Mouse (Mus musculus) MEL (cell line): ENCODE measurements at regions not wholly inside any gene's neighbourhood (a gene's known extent, or its start where the extent isn't known, plus 50 kb on each side); places are given as distances from the start of the nearest gene placed in this dataset.

ENCODE experiments used
- CHD2 ChIP-seq: IDR thresholded peaks from 2 replicates; pipeline ENCODE4 v1.6.1; 2011; ENCODE audit warnings: low read length, improper control_type of control experiment
- CTCF ChIP-seq, 3 experiments: IDR thresholded peaks in 2 of 3; conservative IDR thresholded peaks in 1 of 3; 2 replicates each; pipeline ENCODE4 v1.5.1; 2011 to 2012; ENCODE audit warnings: low read length in 3 of 3, low read depth in 2 of 3, mild to moderate bottlenecking in 2 of 3, improper control_type of control experiment in 1 of 3, inconsistent platforms in 1 of 3, mixed read lengths in 1 of 3, moderate library complexity in 1 of 3; ENCODE audit not compliant: control insufficient read depth in 1 of 3, insufficient read depth in 1 of 3, poor library complexity in 1 of 3, severe bottlenecking in 1 of 3
- ELF1 ChIP-seq: IDR thresholded peaks from 2 replicates; pipeline ENCODE4 v1.6.1; 2014; ENCODE audit warnings: low read depth, mild to moderate bottlenecking, inconsistent platforms, low read length, improper control_type of control experiment, moderate library complexity
- EP300 ChIP-seq, 2 experiments: IDR thresholded peaks; 2 replicates each; pipeline ENCODE4 v1.6.1; 2011; ENCODE audit warnings: improper control_type of control experiment in 2 of 2, low read length in 2 of 2, low read depth in 1 of 2, mild to moderate bottlenecking in 1 of 2
- GATA1 ChIP-seq: IDR thresholded peaks from 2 replicates; pipeline ENCODE4 v1.6.1; 2011; ENCODE audit warnings: low read depth, low read length, improper control_type of control experiment
- HCFC1 ChIP-seq: IDR thresholded peaks from 2 replicates; pipeline ENCODE4 v1.6.1; 2012; ENCODE audit warnings: low read depth, mild to moderate bottlenecking, inconsistent platforms, low read length, improper control_type of control experiment, moderate library complexity
- MAX ChIP-seq: IDR thresholded peaks from 2 replicates; pipeline ENCODE4 v1.6.1; 2011; ENCODE audit warnings: low read length, improper control_type of control experiment
- MXI1 ChIP-seq: IDR thresholded peaks from 2 replicates; pipeline ENCODE4 v1.6.1; 2011; ENCODE audit warnings: mild to moderate bottlenecking, low read depth, low read length, improper control_type of control experiment
- POLR2A ChIP-seq, 2 experiments: IDR thresholded peaks; 2 replicates each; pipeline ENCODE4 v1.6.1; 2011 to 2012; ENCODE audit warnings: low read length in 2 of 2, mild to moderate bottlenecking in 2 of 2, control low read depth in 1 of 2, improper control_type of control experiment in 1 of 2, low read depth in 1 of 2, moderate library complexity in 1 of 2; ENCODE audit not compliant: control insufficient read depth in 1 of 2, insufficient read depth in 1 of 2, poor library complexity in 1 of 2
- SIN3A ChIP-seq: IDR thresholded peaks from 2 replicates; pipeline ENCODE4 v1.6.1; 2012; ENCODE audit warnings: low read length, improper control_type of control experiment, inconsistent platforms
- USF1 ChIP-seq: IDR thresholded peaks from 2 replicates; pipeline ENCODE4 v1.6.1; 2014; ENCODE audit warnings: low read depth, mild to moderate bottlenecking, inconsistent platforms, low read length, improper control_type of control experiment, moderate library complexity
- ZC3H11A ChIP-seq: IDR thresholded peaks from 2 replicates; pipeline ENCODE4 v1.6.1; 2012; ENCODE audit warnings: low read depth, mild to moderate bottlenecking, inconsistent platforms, low read length, improper control_type of control experiment
- ZKSCAN1 ChIP-seq: IDR thresholded peaks from 2 replicates; pipeline ENCODE4 v1.6.1; 2012; ENCODE audit warnings: low read depth, mild to moderate bottlenecking, inconsistent platforms, low read length, improper control_type of control experiment, moderate library complexity
- ZNF384 ChIP-seq: IDR thresholded peaks from 2 replicates; pipeline ENCODE4 v1.6.1; 2012; ENCODE audit warnings: low read depth, mild to moderate bottlenecking, inconsistent platforms, low read length, improper control_type of control experiment

DNA sequence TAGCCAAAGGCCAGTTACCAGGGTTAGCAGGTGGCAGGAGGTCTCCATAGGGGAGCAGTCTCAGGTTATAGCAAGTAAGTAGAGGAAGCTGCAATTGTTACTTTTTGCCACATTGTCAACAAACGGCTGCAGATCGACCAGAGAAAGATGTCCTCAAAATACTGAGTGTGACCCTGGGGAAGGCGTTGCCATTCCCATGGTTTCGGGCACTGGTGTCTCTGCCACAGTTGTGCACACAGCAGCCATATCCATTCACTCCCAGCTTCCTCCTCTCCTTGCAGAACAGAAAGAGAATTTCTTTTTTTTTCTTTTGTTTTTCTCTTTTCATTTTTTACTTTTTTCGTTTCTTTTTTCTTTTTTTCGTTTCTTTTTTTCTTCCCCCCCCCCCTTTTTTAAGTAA, 73.4 kb upstream of the Mark1 start:
- TF ChIP-seq CTCF (IDR thresholded peaks at IDR 0.05 in 2 of 3, conservative IDR thresholded peaks at IDR 0.05 in 1 of 3; ENCODE audit: control insufficient read depth in 1 of 3, insufficient read depth in 1 of 3, low read depth in 2 of 3, low read length in 3 of 3, poor library complexity in 1 of 3, severe bottlenecking in 1 of 3) (no peak), EP300 (IDR thresholded peaks at IDR 0.05; ENCODE audit: low read depth in 1 of 2, low read length in 2 of 2) (no peak), HCFC1 (no peak), ZC3H11A (no peak), SIN3A (no peak), GATA1 (no peak), CHD2 (no peak), POLR2A (IDR thresholded peaks at IDR 0.05; ENCODE audit: control insufficient read depth in 1 of 2, insufficient read depth in 1 of 2, low read depth in 1 of 2, low read length in 2 of 2, poor library complexity in 1 of 2) (no peak), ELF1 (no peak), USF1 (no peak), ZKSCAN1 (no peak), MAX (no peak), MXI1 (no peak), ZNF384 (no peak)
